ENCODE assay signal across 17 mouse cellular contexts in the genomic region with DNA sequence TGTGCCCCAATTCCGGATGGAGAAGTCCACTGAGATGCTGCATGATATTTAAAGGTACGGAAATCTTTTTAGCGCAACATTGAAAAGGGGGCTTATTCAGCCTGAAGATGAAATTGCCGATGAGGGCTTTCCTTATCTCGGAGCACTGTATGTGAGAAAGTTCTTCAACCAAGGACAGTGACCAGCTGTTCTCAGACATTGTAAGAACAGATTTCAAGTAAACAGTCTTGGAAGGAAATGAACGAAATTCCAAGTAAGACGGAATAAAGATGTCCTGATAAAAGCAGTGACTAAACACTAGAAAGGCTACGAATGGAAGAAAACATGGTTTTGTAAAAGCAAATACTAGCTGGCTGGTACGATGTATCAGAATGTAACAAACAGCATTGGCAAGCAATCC.
"Had no signal": no experiment of that assay in that cellular context is flagged by ENCODE, and none has a peak within 500 bp of the region (broad histone marks: within the 10 kb centered on the region; RNA-seq: fewer than 3 reads in every experiment).

No protein-coding gene starts in this region.

- H3K27ac ChIP-seq: liver, embryonic 12.5 days; liver, embryonic 14.5 days; midbrain, embryonic 10.5 days; midbrain, embryonic 12.5 days; neural tube, embryonic 13.5 days; neural tube, embryonic 15.5 days had no signal

- H3K4me3 ChIP-seq: liver, embryonic 12.5 days; midbrain, embryonic 10.5 days; midbrain, embryonic 12.5 days; myocyte; neural tube, embryonic 13.5 days; neural tube, embryonic 15.5 days had no signal

- H3K4me2 ChIP-seq: liver, embryonic 12.5 days; midbrain, embryonic 12.5 days; neural tube, embryonic 13.5 days; neural tube, embryonic 15.5 days had no signal

- H3K36me3 ChIP-seq: liver, embryonic 12.5 days; midbrain, embryonic 10.5 days; midbrain, embryonic 12.5 days; neural tube, embryonic 13.5 days; neural tube, embryonic 15.5 days had no signal

- H3K9ac ChIP-seq: liver, embryonic 12.5 days; liver, embryonic 14.5 days; midbrain, embryonic 12.5 days; neural tube, embryonic 13.5 days; neural tube, embryonic 15.5 days had no signal

- H3K4me1 ChIP-seq: liver, embryonic 12.5 days; midbrain, embryonic 10.5 days; midbrain, embryonic 12.5 days; neural tube, embryonic 13.5 days; neural tube, embryonic 15.5 days had no signal

- H3K27me3 ChIP-seq: liver, embryonic 12.5 days; midbrain, embryonic 12.5 days; neural tube, embryonic 13.5 days; neural tube, embryonic 15.5 days had no signal

- DNase-seq: midbrain, embryonic 14.5 days; retina, postnatal 1 day; right cerebral cortex, adult 18-20 months; right cerebral cortex, postnatal 25 days; right cerebral cortex, postnatal 4 days; spleen, adult 18-20 months; thymus, adult 18-20 months; thymus, postnatal 14 days; thymus, postnatal 36 days had no signal

- ATAC-seq: liver, embryonic 12.5 days; midbrain, embryonic 16.5 days had no signal

- H3K9me3 ChIP-seq: liver, embryonic 12.5 days; midbrain, embryonic 10.5 days; midbrain, embryonic 12.5 days; neural tube, embryonic 13.5 days; neural tube, embryonic 15.5 days had no signal
